ENCODE assay signal across 23 mouse cellular contexts in the genomic region with DNA sequence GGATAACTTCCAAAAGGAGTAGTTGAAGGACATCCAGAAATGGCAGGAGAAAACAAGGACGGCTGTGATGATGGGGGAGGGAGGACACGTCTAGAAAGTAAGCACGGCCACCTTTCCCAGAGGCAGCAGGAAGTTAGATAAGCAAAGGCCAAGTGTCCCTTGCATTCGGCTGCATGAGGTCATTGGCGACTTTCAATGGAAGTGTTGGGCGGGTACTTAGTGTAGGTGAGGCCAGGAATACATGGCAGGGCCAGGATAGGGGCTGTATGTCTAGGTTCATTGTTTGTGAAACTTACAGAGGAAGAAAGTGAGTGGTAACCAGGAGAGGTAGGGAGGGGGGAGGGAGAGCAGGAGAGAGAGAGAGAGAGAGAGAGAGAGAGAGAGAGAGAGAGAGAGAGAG. TPM values are rescaled to one million over a fixed set of nuclear protein-coding genes. Genes with fewer than 3 reads are reported as not detected.
DNase-seq lines count a peak whose midpoint lies in the region; ATAC-seq and TF ChIP-seq lines count a peak whose summit lies in the region.
"Had no signal": no experiment of that assay in that cellular context is flagged by ENCODE, and none has a peak within 500 bp of the region (broad histone marks: within the 10 kb centered on the region; RNA-seq: fewer than 3 reads in every experiment).

No protein-coding gene starts in this region.

- peaks cover 9% of the 10 kb centered on the region for H3K4me1 ChIP-seq in heart, embryonic 11.5 days (ENCODE audit: control insufficient read depth, insufficient read depth, low read length)
- 0 out of 2 replicates have a peak, but pooled peaks cover 6% of the 10 kb centered on the region for H3K4me1 ChIP-seq in heart, postnatal 0 days (ENCODE audit: control insufficient read depth, insufficient read depth)
- no peaks in the 10 kb centered on the region for H3K4me1 ChIP-seq in stomach, postnatal 0 days (replicated peaks; ENCODE audit: control insufficient read depth, insufficient read depth)
- H3K4me1 ChIP-seq: embryonic facial prominence, embryonic 10.5 days; embryonic facial prominence, embryonic 12.5 days had no signal

- H3K27ac ChIP-seq in heart, embryonic 11.5 days (ENCODE audit: low read depth, low read length), result no peak overlapping the region
- H3K27ac ChIP-seq in heart, postnatal 0 days (ENCODE audit: low read depth), result no peak overlapping the region
- no peak overlapping the region for H3K27ac ChIP-seq in stomach, postnatal 0 days (replicated peaks)
- H3K27ac ChIP-seq: embryonic facial prominence, embryonic 10.5 days; embryonic facial prominence, embryonic 12.5 days; forebrain, embryonic 13.5 days had no signal

- H3K9me3 ChIP-seq in heart, embryonic 11.5 days (replicated peaks; ENCODE audit: control insufficient read depth, low read length), result no peaks in the 10 kb centered on the region
- no peaks in the 10 kb centered on the region for H3K9me3 ChIP-seq in heart, postnatal 0 days (replicated peaks; ENCODE audit: control insufficient read depth, low read length)
- no peaks in the 10 kb centered on the region for H3K9me3 ChIP-seq in stomach, postnatal 0 days (ENCODE audit: control insufficient read depth, low read length)
- H3K9me3 ChIP-seq: embryonic facial prominence, embryonic 10.5 days; embryonic facial prominence, embryonic 12.5 days; forebrain, embryonic 13.5 days; G1E had no signal

- DNase-seq in heart, adult 11 months, result peak; percentile 92
- no peak for DNase-seq in heart, postnatal 36 days
- DNase-seq in heart, adult 9 months (ENCODE audit: low spot score in 2 of 2), result peak; percentile 35 to 38
- peak; percentile 28 for DNase-seq in heart, postnatal 0 days (ENCODE audit: low spot score)
- DNase-seq in heart, postnatal 14 days, result no peak
- peak; percentile 46 for DNase-seq in stomach, postnatal 0 days (ENCODE audit: low spot score)
- DNase-seq: adrenal gland, adult 8-10 months; adrenal gland, postnatal 14 days; adrenal gland, postnatal 36 days; B cell, adult 2 months; cerebellum, adult 11-12 months; cerebellum, adult 2 months; cerebellum, adult 9-10 months; cerebellum, postnatal 25 days had no signal

- H3K27me3 ChIP-seq in heart, embryonic 11.5 days (ENCODE audit: control insufficient read depth, insufficient read depth, low read length), result no peaks in the 10 kb centered on the region
- H3K27me3 ChIP-seq in heart, postnatal 0 days (ENCODE audit: control insufficient read depth, insufficient read depth, low read length), result no peaks in the 10 kb centered on the region
- H3K27me3 ChIP-seq in stomach, postnatal 0 days (ENCODE audit: control insufficient read depth, insufficient read depth, low read length), result no peaks in the 10 kb centered on the region
- H3K27me3 ChIP-seq: CH12.LX; embryonic facial prominence, embryonic 12.5 days; forebrain, embryonic 13.5 days had no signal

- no peak overlapping the region for H3K4me2 ChIP-seq in heart, embryonic 11.5 days
- peak overlapping the region; percentile 9; the same call in 1 of the 2 replicates for H3K4me2 ChIP-seq in heart, postnatal 0 days (ENCODE audit: low read depth, low read length)
- H3K4me2 ChIP-seq in stomach, postnatal 0 days (replicated peaks; ENCODE audit: low read depth), result no peak overlapping the region
- H3K4me2 ChIP-seq: embryonic facial prominence, embryonic 12.5 days; forebrain, embryonic 13.5 days had no signal

- no peak overlapping the region for H3K9ac ChIP-seq in heart, embryonic 11.5 days (ENCODE audit: low read depth, low read length)
- H3K9ac ChIP-seq in heart, postnatal 0 days (replicated peaks; ENCODE audit: low read depth, low read length), result no peak overlapping the region
- H3K9ac ChIP-seq in stomach, postnatal 0 days (ENCODE audit: low read length), result no peak overlapping the region
- H3K9ac ChIP-seq: embryonic facial prominence, embryonic 12.5 days; forebrain, embryonic 13.5 days had no signal

- 27% methylated on average over 6 of the region's 6 CpGs for WGBS in heart, embryonic 11.5 days (ENCODE audit: insufficient replicate concordance)
- 21% methylated on average over 6 of the region's 6 CpGs for WGBS in heart, postnatal 0 days
- WGBS in stomach, postnatal 0 days, result 48% methylated on average over 6 of the region's 6 CpGs

- no peaks in the 10 kb centered on the region for H3K36me3 ChIP-seq in heart, embryonic 11.5 days (ENCODE audit: control insufficient read depth, insufficient read depth, low read length)
- H3K36me3 ChIP-seq in heart, postnatal 0 days (replicated peaks; ENCODE audit: control insufficient read depth, insufficient read depth, low read length), result no peaks in the 10 kb centered on the region
- no peaks in the 10 kb centered on the region for H3K36me3 ChIP-seq in stomach, postnatal 0 days (ENCODE audit: control insufficient read depth, insufficient read depth, low read length)
- H3K36me3 ChIP-seq: embryonic facial prominence, embryonic 10.5 days; embryonic facial prominence, embryonic 12.5 days; G1E had no signal

- TF ChIP-seq CTCF in heart, postnatal 0 days (IDR thresholded peaks at IDR 0.05; ENCODE audit: low read depth), result no peak
- no peak for TF ChIP-seq CTCF in stomach, postnatal 0 days (IDR thresholded peaks at IDR 0.05; ENCODE audit: low read depth)

- no peak for ATAC-seq in heart, embryonic 11.5 days (replicated peaks; ENCODE audit: insufficient number of reproducible peaks, low FRiP score, low TSS enrichment)
- ATAC-seq in heart, postnatal 0 days (ENCODE audit: insufficient read depth, low read depth), result peak; percentile 51; the same call in 1 of the 2 replicates
- ATAC-seq in stomach, postnatal 0 days (ENCODE audit: low FRiP score, low TSS enrichment), result peak; percentile 88
- ATAC-seq: activated CD4-positive, CD25-positive, alpha-beta regulatory T cell, adult 4 months; CD4-positive, CD25-positive, alpha-beta regulatory T cell, adult 4 months; forebrain, embryonic 13.5 days; Patski had no signal

- TF ChIP-seq EP300 in heart, postnatal 0 days (IDR thresholded peaks at IDR 0.05; ENCODE audit: low read depth), result 0 out of 2 replicates have a peak, but pooled peaks have one; percentile 20
- no peak for TF ChIP-seq EP300 in stomach, postnatal 0 days (optimal IDR thresholded peaks at IDR 0.05)

- no peak overlapping the region for H3K4me3 ChIP-seq in heart, embryonic 11.5 days (ENCODE audit: low read depth, low read length)
- H3K4me3 ChIP-seq in heart, postnatal 0 days (ENCODE audit: low read depth, low read length), result no peak overlapping the region
- H3K4me3 ChIP-seq in stomach, postnatal 0 days (ENCODE audit: low read depth, low read length), result no peak overlapping the region
- H3K4me3 ChIP-seq: embryonic facial prominence, embryonic 10.5 days; embryonic facial prominence, embryonic 12.5 days; forebrain, embryonic 13.5 days had no signal

- intact Hi-C loops in heart, postnatal 36 days (cut with DNase I), result no loop called here
- intact Hi-C loops in heart, postnatal 14 days (cut with DNase I), result no loop called here

RNA-seq across cellular contexts. Expression of a gene that starts 33.0 kb away (rescaled TPM):
- 1 to 10 TPM; 3.1 to 3.7 TPM for total RNA-seq in heart, postnatal 36 days (2021)
- polyA plus RNA-seq in heart, embryonic 11.5 days (2014; fragmentation: Nextera tagmentation; extraction: Ambion mirVana), result 0.28 and 0.40 TPM in 2 replicates
- 2.4 and 4.0 TPM in 2 replicates for total RNA-seq in heart, postnatal 0 days (2014; rRNA removed; ENCODE audit: low replicate concordance)
- 0.32 and 0.36 TPM in 2 replicates for polyA plus RNA-seq in heart, postnatal 0 days (2015; fragmentation: Nextera tagmentation; extraction: Ambion mirVana)
- total RNA-seq in heart, postnatal 14 days (2021), result 1 to 10 TPM; 4.2 to 4.4 TPM
- 0.47 and 0.55 TPM in 2 replicates for polyA plus RNA-seq in stomach, postnatal 0 days (2015; fragmentation: Nextera tagmentation; extraction: Ambion mirVana)
- polyA plus RNA-seq: activated CD4-positive, CD25-positive, alpha-beta regulatory T cell, adult 4 months; CD4-positive, CD25-positive, alpha-beta regulatory T cell, adult 4 months; G1E had no signal

Comparison
In these comparisons a context has a peak if more than half of its experiments do, and no peak if none do; other contexts are left out.
1. DNase-seq: peak in heart, adult 11 months (single experiment), heart, adult 9 months (2 of 2), heart, postnatal 0 days (single experiment) and stomach, postnatal 0 days (single experiment); none in heart, postnatal 36 days (0 of 2) and heart, postnatal 14 days (0 of 2).